Mouse (Mus musculus): ENCODE data around the gene Tmem186.

GRCm38 (mm10) chr16:8667261-8667660 lies 29.7 kb upstream of the Tmem186 start:
- TF ChIP-seq CTCF (IDR thresholded peaks at IDR 0.05; ENCODE audit: low read depth, low read length) (no peak), POLR2A (IDR thresholded peaks at IDR 0.05; ENCODE audit: extremely low read depth, insufficient read depth, low read length) (no peak)

Data from liver, adult 2 months (tissue).